Mouse (Mus musculus) bone marrow, adult 2 months (tissue): Measurements from ENCODE around the gene Sgms1.

ENCODE experiments used
- CTCF ChIP-seq: fragments of 200-500 bp; IDR thresholded peaks from 2 replicates; pipeline ENCODE4 v1.5.1; 2011; ENCODE audit warnings: low read length, control low read depth; ENCODE audit not compliant: control insufficient read depth, insufficient read depth
- POLR2A ChIP-seq: fragments of 200-500 bp; IDR thresholded peaks from 2 replicates; pipeline ENCODE4 v1.6.1; 2011; ENCODE audit warnings: low read depth, mild to moderate bottlenecking, control low read depth, low read length, borderline replicate concordance; ENCODE audit not compliant: control insufficient read depth

GRCm38 (mm10) chr19:32360546-32360945, 29.0 kb downstream of the Sgms1 start:
- TF ChIP-seq CTCF (no peak), POLR2A (no peak)
